Mouse (Mus musculus): ENCODE data around the gene Cd320. TPM values are rescaled to one million over a fixed set of nuclear protein-coding genes. Genes with fewer than 3 reads are reported as not detected.
"Not testable (repeated sequence)": the region's sequence is repeated elsewhere in the genome, so short reads cannot be mapped to it uniquely, and the experiment has no call there.

The Cd320 gene
- 10 to 100 TPM; 23.3 to 27.1 (median 24.8) TPM for total RNA-seq (2022)

DNA sequence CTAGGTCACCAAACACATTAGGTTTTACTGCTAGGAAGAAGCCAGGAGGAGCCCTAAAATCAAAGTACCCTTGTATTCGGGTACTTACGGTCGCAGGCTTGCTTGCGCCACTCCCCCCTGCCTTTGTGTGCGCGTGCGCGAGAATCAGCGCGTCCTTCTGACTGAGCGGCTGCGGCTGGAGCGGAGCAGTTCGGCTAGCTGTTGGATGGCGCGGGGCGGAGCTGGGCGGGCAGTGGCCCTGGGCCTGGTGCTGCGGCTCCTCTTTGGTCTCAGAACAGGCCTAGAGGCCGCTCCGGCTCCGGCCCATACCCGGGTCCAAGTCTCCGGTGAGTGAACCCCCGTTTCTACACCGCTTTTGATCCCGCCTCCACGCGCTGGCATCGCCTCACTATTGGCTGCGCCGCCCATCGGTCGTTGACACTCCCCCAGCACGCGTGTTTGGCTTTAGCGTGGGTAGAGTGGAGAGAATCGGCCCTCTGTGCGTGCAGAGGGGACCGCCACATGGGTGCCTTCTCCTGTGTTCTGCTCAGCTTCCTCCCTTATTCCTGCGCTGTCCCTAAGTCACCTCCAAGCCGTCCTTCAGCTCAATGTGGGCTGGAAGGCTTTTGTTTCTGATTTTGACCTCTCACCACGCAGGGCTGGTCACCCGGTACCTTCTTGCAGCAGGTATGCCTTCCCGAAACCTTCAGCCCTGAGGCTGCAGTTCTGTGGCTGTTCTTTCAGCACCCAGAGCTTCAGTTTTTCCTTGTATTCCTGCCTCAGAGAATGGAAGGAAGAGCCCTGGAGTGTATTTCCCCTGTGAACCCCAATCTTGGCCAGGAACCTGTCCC, at the start of gene Cd320:
TSS of gene Cd320 (plus strand) at position 126 of the 830 bp plus-strand sequence.
- peak; percentile 88 to 95 for DNase-seq (ENCODE audit: low spot score in 2 of 2)

DNA sequence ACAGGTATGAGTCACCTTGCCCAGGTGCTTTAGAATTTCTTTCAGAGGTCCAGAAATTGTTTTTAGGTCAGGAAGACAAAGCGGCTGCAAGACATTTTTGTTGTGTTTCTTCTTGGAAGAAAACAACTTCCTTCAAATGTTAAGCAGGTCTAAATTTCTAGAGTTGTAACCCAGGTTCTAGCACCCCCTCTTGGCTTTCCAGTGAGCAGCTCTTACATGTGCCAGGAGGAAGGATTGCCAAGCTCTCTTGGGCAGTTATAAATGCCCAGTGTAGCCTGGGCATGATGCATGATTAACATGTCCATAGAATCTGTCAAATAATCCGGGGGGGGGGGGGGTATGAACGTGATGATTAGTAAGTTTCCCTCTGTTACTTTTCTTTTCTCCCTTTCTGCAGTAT, 44.6 kb upstream of the Cd320 start:
- no peak for DNase-seq (ENCODE audit: low spot score in 2 of 2)

DNA sequence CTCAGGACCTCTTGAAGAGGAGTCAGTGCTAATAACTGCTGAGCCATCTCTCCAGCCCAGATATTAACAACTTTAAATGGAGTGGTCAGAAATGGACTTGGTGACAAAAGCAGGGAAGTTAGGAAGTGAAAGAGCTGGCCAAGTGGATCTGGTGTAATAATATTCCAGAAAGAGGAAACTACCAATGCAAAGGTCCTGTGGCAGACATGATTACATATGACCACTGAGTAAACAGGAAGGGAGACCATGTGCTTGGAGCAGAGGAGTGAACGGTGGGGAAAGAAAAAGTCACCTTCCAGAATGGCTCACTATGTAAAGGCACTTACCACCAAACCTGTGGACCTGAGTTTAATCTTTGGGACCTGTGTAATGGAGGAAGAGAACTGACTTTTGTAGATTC, 43.6 kb upstream of the Cd320 start:
- no peak for DNase-seq (ENCODE audit: low spot score in 2 of 2)

DNA sequence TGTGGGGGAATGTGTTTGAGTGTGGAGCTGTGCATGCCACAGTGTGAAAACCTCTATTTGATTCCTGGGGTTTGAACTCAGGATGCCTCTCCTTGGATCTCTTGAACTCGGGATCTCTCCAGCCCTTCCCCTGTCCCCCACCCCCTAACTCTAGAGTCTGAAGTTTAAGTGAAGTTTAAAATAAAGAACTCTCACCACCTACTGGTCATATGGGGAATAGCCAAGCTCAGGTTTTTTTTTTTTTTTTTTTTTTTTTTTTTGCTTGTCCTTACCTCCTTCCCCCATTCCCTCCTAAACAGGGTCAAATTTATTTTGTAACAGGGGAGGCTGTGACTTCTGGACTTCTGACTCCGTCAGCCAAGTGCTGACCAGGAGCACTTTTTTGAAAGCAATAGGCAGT, 40.7 kb upstream of the Cd320 start:
- no peak for DNase-seq (ENCODE audit: low spot score in 2 of 2)

DNA sequence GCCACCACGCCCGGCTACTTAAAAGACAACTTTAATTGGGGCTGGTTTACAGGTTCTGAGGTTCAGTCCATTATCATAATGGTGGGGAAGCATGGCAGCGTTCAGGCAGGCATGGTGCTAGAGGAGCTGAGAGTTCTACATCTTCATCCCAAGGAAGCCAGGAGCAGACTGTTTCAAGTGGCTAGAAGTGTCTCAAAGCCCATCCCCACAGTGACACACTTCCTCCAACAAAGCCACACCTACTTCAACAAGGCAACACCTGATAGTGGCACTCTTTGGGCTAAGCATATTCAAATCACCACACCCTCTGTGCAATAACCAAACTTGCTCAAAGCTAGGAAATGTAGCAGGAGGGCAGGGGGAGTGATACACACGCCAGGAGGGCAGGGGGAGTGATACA, 38.7 kb upstream of the Cd320 start:
- DNase-seq (ENCODE audit: low spot score in 2 of 2): no peak

DNA sequence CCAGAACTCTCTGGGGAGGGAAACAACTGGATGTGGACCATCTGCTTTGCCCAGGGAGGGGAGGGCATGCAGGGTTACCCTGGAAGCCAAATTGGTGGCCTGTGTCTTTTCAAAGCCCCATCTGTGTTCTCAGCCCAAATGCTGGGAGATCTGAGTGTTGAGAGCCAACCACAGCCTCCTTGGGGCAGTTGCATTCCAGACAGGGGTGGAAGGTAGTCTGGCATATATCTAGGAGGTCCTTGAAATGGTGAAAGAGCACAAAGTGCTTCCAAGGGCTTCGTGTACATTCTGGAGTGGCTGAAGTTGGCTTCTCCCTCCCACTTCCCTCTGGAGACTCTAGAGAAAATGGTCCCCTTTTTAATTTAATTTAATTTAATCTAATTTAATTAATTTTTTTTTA, 38.1 kb upstream of the Cd320 start:
- no peak for DNase-seq (ENCODE audit: low spot score in 2 of 2)

DNA sequence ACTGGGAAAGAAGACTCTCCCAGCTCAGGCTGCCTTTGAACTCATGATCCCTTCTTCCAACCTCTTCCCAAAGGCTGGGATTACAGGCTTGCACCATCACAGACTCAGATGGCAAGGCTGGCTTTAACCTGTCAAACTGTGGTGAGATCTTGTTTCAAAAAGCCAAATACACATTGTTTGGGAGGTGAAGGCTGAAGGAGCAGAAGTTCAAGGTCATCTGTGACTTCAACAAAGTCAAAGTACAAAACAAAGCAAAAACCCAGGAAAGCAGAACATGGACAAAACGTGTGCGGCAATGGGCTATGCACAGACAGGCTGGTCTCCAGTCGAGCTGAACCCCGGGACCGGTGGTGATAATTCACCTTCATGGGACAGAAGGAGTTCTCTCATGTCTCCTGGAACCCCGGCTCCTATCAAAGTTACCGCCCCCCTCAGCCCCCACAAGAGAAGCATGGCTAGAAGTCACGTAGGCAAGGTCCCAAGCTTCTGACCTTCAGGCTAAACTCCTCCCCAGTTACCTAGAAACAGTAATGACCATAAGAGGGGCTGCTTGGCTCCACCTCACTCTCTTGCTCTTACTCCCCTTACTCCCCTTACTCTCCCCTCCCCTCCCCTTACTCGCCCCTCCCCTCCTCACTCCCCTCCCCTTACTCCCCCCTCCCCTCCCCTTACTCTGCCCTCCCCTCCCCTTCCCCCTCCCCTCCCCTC, 35.6 kb upstream of the Cd320 start:
- DNase-seq (ENCODE audit: low spot score in 2 of 2): no peak

DNA sequence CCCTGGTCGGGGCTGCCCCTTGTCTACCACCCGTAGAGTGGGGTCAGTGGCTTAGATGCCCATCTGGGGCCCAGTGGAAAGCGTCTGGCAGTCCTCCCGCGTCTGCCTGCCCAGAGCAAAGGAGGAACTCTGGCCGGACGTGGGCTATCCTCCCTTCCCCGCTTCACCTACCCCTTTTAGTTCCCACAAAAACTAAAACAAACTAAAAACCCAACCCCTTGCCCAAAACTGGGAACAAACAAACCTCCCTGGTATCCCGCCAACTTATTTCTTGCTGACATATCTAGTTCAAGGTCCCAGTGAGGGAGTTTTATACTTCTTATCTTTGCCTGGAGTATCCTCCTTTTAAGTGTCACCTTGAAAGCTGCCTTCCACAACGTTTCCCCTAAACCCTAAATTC, 34.7 kb upstream of the Cd320 start:
- no peak for DNase-seq (ENCODE audit: low spot score in 2 of 2)

DNA sequence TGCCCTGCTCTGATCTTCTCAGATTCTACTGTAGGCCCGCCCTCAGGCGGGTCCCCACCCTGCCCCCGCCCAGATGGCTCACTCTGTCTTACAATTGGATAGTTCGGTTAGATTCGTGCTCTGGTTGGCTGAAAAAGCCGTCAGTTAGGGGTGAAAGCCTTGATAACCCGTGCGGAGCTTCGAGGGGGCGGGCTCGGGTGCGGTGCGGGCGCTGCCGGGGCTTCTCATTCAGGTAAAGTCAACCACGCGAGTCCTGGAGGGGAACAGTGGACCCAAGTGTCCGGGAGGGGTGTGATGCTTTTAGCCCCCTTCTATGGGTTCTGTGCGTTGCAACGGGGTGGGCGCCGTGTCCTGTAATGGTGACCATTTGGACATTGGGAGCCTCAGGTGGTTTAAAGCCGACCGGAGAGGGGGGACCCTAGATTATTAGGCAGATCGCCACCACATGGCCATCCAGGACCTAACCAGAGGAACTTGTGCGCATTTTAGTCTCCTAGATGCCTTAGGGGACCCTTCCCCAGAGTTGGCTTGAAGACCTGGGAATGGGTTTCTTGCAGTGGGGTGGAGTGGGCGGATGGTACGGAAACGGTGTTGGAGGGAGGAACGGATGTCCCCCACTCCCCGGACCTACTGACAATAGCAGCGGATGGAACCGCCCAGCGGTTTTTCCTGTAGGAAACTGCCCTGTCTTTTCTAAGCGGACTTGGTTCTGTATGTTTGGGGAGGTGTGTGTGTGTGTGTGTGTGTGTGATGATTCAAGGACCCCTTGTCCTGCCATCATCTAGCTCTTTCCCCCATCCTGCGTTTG, 32.4 kb upstream of the Cd320 start, which contains the start of gene Kank3:
TSS of gene Kank3 (plus strand) at position 186 of the 808 bp plus-strand sequence.
- peak; percentile 86 to 94 for DNase-seq (ENCODE audit: low spot score in 2 of 2)

DNA sequence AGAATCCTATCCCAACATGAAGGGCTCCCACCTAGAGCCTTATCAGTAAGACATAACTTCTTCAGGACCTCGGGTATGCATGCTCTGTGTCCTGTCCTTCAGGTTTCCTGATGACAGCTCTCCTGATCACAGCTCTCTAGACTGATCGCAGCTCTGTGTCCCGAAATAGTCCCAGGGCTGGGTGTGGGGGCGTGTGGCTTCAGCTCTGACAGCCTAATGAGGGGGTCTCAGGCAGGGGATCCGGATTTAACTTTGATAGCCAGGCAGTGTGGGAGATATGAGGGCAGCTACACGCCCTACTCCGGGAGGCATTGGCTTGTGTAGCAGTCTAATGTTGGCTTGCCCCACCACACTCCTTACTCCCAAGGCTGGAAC, 31.8 kb upstream of the Cd320 start:
- DNase-seq (ENCODE audit: low spot score in 2 of 2): no peak

DNA sequence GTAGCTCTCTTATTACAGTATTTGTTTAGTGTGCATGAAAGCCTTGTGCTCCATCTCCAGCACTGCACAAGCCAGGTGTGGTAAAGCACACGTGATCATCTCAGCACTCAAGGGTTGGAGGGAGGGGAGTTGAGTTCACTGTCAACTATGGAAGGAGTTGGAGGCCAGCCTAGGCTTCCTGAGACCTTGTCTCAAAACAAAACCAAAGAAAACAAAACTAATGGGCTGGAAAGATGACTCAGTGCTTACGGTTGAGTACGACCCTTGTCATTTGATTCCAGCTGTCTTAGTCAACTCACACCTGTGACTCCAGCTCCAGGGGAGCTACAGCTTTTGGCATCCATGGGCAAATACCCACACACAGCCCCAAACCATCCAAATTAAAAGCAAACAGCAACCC, 30.4 kb upstream of the Cd320 start:
- DNase-seq (ENCODE audit: low spot score in 2 of 2): no peak

DNA sequence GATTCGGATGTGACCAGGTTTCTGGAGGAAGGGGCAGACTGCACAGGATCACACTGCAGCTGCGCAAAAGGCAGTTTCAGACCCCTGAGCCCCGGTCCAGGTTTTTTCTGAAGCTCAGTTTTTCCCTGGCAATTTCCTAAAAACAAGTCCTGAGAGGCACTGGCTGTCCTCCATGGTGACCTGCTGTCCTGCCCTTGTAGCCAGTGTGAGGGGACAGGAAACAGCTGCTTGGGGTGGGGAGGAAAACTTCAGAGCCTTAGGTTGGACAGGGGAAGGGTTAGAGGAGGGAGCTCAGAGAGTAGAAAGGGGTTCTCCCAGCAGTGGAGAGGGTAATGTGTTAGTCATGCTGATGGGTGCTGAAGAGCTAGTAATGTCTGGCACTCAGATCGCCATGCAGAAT, 29.9 kb upstream of the Cd320 start:
- no peak for DNase-seq (ENCODE audit: low spot score in 2 of 2)

DNA sequence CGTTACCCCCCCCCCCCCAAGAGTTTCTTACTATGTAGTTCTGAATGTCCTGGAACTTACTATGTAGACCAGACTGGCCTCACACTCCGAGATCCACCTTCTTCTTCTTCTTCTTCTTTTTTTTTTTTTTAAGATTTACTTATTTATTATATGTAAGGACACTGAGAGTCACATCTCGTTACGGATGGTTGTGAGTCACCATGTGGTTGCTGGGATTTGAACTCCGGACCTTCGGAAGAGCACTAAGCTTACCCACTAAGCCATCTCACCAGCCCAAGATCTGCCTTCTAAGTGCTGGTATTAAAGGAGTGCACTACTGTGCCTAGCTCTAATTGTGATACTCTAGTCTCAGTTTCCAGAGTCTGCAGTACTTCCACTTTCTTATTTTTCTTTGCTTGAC, 27.5 kb upstream of the Cd320 start:
- DNase-seq (ENCODE audit: low spot score in 2 of 2): no peak

DNA sequence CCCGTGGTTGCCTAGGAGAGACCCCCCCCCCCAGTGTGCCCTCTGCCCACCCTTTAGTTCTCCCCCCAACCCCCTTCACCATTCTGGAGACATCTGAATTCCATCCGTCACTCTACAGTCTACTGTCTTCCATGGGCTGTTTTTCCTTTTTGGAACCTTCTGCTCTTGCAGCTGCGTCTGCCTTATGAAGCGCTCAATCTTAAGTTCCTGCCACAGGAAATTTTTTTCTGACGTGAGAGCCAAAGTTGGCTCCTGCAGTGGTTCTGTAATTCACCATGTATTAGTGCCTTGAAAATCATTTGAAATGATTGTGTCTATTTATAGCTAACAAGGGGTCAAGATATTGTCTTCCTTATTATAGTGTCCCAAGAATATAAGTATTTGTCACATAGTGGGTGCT, 26.3 kb upstream of the Cd320 start:
- DNase-seq (ENCODE audit: low spot score in 2 of 2): no peak

DNA sequence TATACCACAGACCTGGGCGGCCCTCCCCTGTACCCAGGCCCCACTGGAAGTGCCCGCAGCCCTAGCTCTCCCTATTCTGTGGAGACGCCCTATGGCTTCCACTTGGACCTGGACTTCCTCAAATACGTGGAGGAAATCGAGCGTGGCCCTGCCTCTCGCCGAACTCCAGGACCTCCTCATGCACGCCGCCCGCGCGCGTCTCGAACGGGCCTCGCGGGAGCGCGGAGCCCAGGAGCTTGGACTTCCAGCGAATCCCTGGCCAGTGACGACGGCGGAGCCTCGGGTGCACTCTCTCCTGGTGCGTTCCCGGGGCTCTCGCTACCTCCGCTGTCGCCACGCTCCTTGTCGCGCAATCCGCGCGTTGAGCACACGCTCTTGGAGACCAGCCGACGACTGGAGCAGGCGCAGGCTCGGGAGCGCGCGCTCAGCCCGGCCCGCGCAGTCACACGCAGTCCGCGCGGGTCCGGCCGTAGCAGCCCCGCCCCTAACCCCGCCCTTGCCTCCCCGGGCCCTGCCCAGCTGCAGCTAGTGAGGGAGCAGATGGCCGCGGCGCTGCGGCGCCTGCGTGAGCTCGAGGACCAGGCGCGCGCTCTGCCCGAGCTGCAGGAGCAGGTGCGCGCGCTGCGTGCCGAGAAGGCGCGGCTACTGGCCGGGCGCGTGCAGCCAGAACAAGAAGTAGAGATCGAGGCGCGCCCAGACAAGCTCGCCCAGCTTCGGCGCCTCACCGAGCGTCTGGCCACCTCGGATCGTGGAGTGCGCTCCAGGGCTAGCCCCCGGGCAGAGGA, 25.5 kb upstream of the Cd320 start:
- DNase-seq (ENCODE audit: low spot score in 2 of 2): peak; percentile 73 to 94

DNA sequence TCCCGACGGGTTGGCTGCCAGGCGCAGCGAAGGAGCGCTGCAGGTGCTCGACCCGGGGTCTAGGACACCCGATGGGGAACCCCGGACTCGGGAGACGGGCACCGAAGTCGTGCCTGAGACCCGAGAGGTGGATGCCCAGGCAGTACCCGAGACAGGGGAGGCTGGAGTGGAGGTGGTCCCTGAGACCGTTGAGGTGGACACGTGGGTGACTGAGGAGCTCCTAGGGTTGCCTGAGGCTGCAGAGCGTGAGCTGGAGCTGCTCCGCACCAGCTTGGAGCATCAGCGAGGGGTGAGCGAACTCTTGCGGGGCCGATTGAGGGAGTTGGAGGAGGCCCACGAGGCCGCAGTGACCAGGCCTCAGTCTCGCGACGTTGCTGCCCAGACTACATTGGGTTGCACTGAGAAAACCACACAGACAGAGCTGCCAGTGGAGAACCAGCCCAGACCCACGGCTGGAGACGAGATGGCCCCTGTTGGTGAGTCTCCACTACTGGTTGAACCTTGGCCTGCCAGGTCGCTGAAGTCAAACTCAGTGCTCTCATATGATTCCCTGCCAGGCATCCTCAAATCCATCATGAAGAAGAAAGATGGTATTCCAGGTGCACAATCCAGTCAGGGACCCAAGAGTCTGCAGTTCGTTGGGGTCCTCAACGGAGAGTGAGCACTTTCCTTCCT, 24.8 kb upstream of the Cd320 start:
- DNase-seq (ENCODE audit: low spot score in 2 of 2): peak in 1 of 2 experiments; percentile 57

DNA sequence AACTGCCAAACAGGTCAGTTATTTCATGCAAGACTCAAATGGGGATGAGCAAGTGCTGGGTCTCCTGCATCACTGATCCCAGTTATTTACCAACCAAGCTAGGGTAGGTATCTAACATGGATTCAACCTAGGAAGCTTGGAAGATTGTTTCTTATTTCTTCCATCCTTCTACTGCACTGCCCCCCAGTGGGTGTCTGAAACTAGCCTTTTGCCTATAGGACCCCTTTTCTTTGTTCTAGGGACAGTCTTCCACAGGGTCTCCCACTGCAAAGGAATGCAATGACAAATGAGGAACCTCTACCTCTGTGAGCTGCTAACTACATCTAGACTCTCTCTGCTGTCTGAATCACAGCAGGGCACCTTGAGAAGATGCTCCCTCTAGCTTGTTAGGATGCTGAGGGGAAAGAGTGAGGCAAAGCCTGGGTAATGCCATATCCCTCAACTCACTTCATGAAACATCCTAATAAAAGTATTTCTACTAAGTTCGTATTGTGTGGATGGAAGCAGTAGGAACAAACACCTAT, 20.4 kb upstream of the Cd320 start:
- no peak for DNase-seq (ENCODE audit: low spot score in 2 of 2)

DNA sequence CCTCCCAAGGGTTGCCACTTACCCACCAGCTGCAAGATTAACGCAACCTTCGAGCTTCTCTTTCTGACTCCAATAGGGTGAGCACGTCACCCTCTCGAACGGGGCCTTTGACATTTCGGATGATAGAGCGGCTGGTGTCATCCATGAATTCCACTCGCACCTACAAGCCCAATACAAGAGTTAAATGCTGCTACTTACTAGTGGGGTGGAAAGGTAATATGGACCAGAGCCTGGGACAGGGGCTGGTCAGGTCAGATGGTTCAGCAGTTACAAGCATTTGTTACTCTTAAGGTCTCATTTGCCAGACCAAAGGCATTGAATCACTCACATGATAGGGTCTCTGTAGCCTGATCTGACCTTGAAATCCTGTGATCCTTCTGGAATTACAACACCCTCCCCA, 19.7 kb upstream of the Cd320 start:
- DNase-seq (ENCODE audit: low spot score in 2 of 2): not testable (repeated sequence)

DNA sequence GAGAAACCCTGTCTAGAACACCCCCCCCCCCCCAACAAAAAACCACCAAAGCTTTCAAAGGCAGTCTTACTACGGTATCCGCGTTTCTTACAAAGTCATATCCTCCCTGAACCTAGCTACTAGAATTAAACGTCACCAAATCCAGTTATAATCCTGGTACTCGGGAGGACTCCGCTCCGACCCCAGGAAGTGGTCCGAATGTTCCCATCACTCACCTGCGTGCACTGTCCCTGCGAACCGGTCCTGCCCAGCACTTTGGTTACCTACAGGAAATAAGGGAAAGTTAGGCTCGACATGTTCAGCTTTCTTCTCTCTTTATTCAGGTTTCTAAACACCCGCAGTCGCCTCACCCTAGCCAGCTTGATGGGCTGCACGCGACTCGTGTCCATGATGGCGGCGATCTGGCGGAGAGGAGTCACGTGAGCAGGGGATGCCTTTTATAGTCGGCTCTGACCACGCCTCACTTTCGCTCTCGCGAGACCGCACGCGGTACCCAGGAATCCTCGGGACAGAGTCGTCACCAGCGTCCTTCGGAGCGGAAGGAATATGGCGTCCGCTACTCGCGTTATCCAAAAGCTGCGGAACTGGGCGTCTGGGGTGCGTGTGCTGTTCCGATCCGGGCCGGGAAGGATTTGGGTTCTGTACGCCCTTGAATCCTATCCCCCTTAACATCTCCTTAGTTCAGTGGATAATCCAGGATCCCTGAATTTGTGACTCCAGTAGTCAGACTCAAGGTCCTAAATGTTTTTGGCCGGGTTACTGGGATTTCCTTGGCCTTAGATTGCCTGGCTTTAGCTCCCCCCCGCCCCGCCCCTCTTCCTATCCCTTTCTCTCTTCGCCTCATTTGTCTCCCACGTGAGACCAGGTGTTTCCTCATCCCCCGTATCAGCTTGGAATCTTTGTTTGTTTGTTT, 18.6 kb upstream of the Cd320 start, which contains the start of the genes Rps28 and Ndufa7:
TSS of gene Rps28 (minus strand) at position 479 of the 913 bp plus-strand sequence.
TSS of gene Ndufa7 (plus strand) at position 489 of the 913 bp plus-strand sequence.
- peak; percentile 96 to 97 for DNase-seq (ENCODE audit: low spot score in 2 of 2)
